Mouse (Mus musculus) testis, adult 2 months (tissue): ENCODE measurements around the gene Olfr632. TPM values are rescaled to one million over a fixed set of nuclear protein-coding genes. Genes with fewer than 3 reads are reported as not detected.

Source experiments
- H3K27ac ChIP-seq: fragments of 200-500 bp; 2 replicates; pipeline ENCODE4 v1.5.1; 2012; ENCODE audit warnings: low read depth, low read length; ENCODE audit not compliant: control insufficient read depth, insufficient read depth
- H3K27me3 ChIP-seq: fragments of 200-500 bp; 2 replicates; pipeline ENCODE4 v1.6.1; 2012; ENCODE audit warnings: mild to moderate bottlenecking, low read length, moderate library complexity; ENCODE audit not compliant: control insufficient read depth, insufficient read depth
- H3K36me3 ChIP-seq: fragments of 200-500 bp; 2 replicates; pipeline ENCODE4 v1.6.1; 2012; ENCODE audit warnings: mild to moderate bottlenecking, low read length; ENCODE audit not compliant: control insufficient read depth, insufficient read depth
- H3K4me1 ChIP-seq: fragments of 200-500 bp; 2 replicates; pipeline ENCODE4 v1.6.1; 2012; ENCODE audit warnings: low read length; ENCODE audit not compliant: control insufficient read depth, insufficient read depth
- H3K4me3 ChIP-seq: fragments of 200-500 bp; 2 replicates; pipeline ENCODE4 v1.5.1; 2012; ENCODE audit warnings: low read depth, mild to moderate bottlenecking, low read length, moderate library complexity, mixed read lengths; ENCODE audit not compliant: control insufficient read depth
- CTCF ChIP-seq: fragments of 200-500 bp; IDR thresholded peaks from 2 replicates; pipeline ENCODE4 v1.5.1; 2012; ENCODE audit warnings: low read depth, mild to moderate bottlenecking, inconsistent platforms, low read length, moderate library complexity; ENCODE audit not compliant: control insufficient read depth, insufficient read depth, insufficient replicate concordance
- POLR2A ChIP-seq: fragments of 200-500 bp; IDR thresholded peaks from 2 replicates; pipeline ENCODE4 v1.6.1; 2012; ENCODE audit warnings: low read depth, mild to moderate bottlenecking, inconsistent platforms, low read length, moderate library complexity; ENCODE audit not compliant: control insufficient read depth
- polyA plus RNA-seq: library from polyadenylated mRNA; depleted of rRNA; stranded (reverse); fragments of >200 nt; gene quantifications from 2 replicates; pipeline ENCODE4 v1.2.3, GENCODE M21; 2012; rRNA removed

The Olfr632 gene
- polyA plus RNA-seq, result not detected in 2 replicates

DNA sequence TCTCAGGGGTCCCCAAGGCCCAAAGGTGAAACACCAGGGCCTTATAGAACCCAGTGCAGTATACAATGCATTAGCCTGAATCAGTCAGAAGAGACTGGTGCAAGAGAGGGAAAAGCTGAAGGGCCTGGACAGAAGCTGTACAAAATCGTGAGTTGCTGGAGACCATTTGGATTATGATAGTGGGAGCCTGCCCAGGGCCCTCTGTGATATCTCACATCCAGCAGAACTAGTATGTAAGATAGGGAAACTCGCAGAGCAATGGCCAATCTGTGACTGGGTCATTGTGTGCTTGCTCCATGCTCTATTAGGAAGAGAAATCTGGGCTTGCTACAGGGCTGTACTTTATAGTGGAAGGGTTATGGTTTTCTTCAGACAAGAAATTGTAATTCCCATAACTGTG is at the start of gene Olfr632:
Olfr632 (plus strand) TSS at position 84 of the 400 bp plus-strand sequence.
- Histone ChIP-seq H3K4me1 (no peaks in the 10 kb centered on the region), H3K36me3 (no peaks in the 10 kb centered on the region), H3K27me3 (no peaks in the 10 kb centered on the region), H3K4me3 (no peak within 1 kb of the TSS), H3K27ac (no peak within 1 kb of the TSS)
- TF ChIP-seq POLR2A (no peak), CTCF (no peak)

DNA sequence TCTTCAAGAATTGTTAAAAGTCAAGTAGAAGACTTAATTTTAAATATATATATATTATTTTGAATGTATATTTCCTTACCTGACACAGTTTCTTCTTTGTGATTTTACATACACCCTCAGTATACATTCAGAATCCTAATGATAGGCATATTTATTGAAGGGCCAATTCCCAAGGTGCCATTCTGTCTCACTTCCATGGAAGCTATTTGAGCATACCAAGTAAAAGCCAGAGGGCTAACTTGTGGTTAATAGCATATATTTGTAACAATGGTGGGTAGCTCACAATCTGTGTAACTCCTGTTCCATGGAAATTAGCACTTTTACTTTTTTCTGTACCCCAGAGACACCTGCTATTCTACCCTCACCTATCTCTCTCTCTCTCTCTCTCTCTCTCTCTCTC is 48.0 kb upstream of the Olfr632 start, which contains the start of gene Olfr66:
Olfr66 (minus strand) TSS at position 101 of the 400 bp plus-strand sequence.
- H3K4me3 ChIP-seq, result no peak within 1 kb of the TSS
- TF ChIP-seq POLR2A, result no peak
- no peak for TF ChIP-seq CTCF
- H3K4me1 ChIP-seq, result peaks cover 4% of the 10 kb centered on the region; the same call in 1 of the 2 replicates
- no peaks in the 10 kb centered on the region for H3K27me3 ChIP-seq
- no peaks in the 10 kb centered on the region for H3K36me3 ChIP-seq
- H3K27ac ChIP-seq, result no peak within 1 kb of the TSS

DNA sequence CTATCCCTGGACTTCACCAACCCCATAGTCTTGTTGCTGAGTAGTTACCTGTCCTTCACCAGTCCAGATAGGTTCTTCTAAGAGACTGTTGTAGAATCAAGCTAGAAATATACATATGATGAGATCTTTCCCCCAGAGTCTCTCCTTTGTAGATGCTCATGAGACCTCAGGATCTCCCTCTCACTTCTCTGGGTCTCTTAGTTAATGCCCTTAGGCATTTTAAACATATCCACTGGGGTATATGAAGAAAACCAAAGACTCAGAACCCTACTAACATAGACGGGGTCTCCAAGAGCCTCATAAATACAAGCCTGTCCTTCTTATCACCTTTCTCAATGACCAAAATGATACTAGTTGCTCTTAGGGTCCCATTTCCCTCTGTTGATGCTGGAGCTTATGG is 39.8 kb upstream of the Olfr632 start, which contains the start of gene Olfr64:
Olfr64 (minus strand) TSS at position 101 of the 400 bp plus-strand sequence.
- no peak within 1 kb of the TSS for H3K27ac ChIP-seq
- no peaks in the 10 kb centered on the region for H3K4me1 ChIP-seq
- TF ChIP-seq POLR2A (no peak), CTCF (no peak)
- no peak within 1 kb of the TSS for H3K4me3 ChIP-seq
- H3K27me3 ChIP-seq, result no peaks in the 10 kb centered on the region
- H3K36me3 ChIP-seq, result no peaks in the 10 kb centered on the region

DNA sequence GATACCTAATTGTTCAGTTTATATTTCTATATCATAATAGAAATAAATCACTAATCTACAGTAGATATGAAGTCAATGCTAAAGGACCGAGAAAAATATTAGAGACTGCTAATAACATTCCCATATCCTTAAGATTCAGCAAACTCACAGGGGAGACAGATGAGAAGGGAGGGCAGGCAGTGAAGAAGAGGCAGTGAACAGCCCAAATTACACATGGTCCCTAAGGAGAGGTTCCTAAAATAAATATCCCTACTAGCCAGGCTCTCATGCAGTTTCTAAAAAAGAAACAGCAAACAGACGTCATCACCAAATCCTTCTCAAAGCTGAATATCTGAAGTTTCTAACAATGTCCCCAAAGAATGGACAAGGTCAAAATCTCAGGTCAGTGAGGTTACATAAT is 31.0 kb upstream of the Olfr632 start, which contains the start of gene Olfr65:
Olfr65 (plus strand) TSS at position 301 of the 400 bp plus-strand sequence.
- Histone ChIP-seq H3K36me3 (no peaks in the 10 kb centered on the region), H3K27ac (no peak within 1 kb of the TSS), H3K4me3 (no peak within 1 kb of the TSS), H3K4me1 (no peaks in the 10 kb centered on the region), H3K27me3 (no peaks in the 10 kb centered on the region)
- TF ChIP-seq POLR2A (no peak), CTCF (no peak)

DNA sequence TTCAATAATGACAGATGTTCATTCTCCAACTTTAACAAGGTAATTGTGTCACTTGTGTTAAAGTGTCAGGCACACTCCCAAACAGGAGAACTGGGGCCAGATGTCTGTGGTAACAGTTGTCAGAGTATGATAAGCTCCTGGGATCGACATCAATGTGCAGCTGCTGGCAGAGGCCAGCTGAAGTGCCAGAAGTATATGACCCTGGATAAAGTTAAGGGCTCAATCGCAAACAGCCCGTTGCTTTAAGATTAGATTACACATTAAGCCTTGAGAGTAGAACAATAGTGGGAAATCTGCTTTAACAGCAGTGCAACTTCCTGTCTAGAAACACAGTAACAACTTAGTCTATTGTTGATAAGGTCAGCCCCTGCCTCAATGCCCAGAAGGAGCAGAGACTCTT is 24.1 kb upstream of the Olfr632 start:
- Histone ChIP-seq H3K36me3 (no peaks in the 10 kb centered on the region), H3K4me3 (no peak overlapping the region), H3K27ac (no peak overlapping the region), H3K4me1 (no peaks in the 10 kb centered on the region), H3K27me3 (no peaks in the 10 kb centered on the region)
- TF ChIP-seq CTCF, result no peak
- no peak for TF ChIP-seq POLR2A

DNA sequence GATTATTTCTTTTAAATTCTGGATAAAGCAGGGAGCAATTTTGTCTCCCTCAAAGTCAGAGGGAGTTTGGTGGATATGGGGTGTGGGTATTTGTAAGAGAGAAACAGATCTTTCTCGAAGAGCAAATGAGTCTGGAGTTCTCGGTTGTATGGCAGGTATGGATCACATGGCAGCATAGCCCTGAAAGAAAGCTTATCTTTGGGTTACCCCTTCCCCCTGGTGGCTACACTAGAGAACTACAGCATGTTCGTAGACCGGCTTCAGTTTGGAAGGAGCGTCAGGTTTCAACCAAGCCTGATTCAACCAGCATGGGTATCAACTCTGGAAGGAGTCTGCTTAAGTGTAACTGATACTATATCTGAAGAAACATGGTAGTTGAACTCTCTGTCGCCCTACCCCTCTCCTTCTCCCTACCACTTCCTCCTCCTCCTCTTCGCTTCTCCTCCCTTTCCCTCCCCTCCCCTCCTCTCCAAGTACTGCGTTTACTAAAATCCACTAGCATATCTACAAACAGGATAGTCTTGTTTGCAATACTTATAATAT is 21.1 kb upstream of the Olfr632 start:
- TF ChIP-seq CTCF, result no peak; the same call in 1 of the 2 replicates
- no peak for TF ChIP-seq POLR2A
- Histone ChIP-seq H3K36me3 (no peaks in the 10 kb centered on the region), H3K27ac (no peak overlapping the region), H3K4me1 (no peaks in the 10 kb centered on the region), H3K27me3 (no peaks in the 10 kb centered on the region), H3K4me3 (no peak overlapping the region)

DNA sequence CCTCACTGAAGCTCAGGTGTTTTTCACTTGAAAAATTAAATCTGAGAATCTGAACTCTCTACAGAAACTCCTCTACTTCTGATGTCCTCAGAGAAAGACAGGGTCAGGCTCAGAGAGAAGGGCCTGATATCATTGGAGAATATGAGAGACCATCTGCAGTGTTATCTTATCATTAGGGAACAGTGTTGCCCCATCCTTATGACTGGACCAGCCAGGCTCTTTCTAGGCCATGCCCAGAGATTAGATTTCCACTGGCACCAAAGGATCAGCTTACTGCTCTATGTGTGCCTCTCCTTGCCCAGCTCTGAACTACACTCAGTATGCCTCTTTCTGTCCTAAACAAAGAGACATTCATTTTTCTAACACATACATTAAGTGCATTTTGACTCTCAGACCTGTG is 18.8 kb upstream of the Olfr632 start:
- Histone ChIP-seq H3K27ac (no peak overlapping the region), H3K27me3 (no peaks in the 10 kb centered on the region), H3K4me3 (no peak overlapping the region), H3K36me3 (no peaks in the 10 kb centered on the region), H3K4me1 (no peaks in the 10 kb centered on the region)
- no peak for TF ChIP-seq POLR2A
- TF ChIP-seq CTCF, result no peak
